Mouse (Mus musculus) T-helper 1 cell (primary cell): ENCODE data around the gene Hexim2.

Source experiments
- in situ Hi-C: fragments of 300-600 bp; cut with MboI, MseI; formaldehyde crosslinking; loops from one replicate; pipeline ENCODE4 v1.15.1; 2025; ENCODE audit warnings: high pct_unique_total_duplicates

Gene Hexim2

DNA sequence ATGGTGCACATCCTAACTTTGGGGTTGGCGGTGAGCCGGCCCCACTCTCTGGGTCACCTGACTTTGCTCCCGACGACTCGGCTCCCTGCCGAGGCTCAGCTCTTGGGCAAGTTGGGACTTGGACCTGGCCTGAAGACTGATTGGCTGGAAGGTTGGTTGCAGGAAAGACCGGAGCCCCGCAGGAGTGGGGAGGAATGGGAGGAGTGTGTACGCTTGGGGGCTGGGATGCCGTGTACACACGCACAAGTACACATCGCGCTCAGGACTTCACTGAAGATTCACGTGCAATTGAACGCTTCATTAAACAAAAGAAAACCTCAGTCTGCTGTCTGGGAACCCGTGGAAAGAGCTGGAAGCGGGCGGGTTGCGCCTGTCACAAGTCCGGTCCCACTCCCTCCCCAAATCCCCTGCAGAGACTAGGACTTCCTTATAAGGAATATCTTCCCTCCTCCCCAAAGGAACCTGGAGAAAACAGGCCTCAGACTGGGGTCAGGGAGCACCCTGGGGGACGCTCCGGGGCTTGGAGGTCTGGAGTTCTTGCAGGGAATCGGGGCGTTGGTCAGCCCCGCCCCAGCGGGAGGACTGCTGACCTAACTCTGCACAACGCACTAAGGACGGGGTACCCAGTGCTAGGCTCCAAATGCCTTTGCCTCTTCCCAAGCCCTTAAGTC, 20.2 kb upstream of the Hexim2 start:
- in situ Hi-C loops, result no loop called here

GRCm38 (mm10) chr11:103112552-103112912, 19.7 kb upstream of the Hexim2 start:
- in situ Hi-C loops, result no loop called here

- in situ Hi-C loops, result no loop called here
Measured at GRCm38 (mm10) chr11:103113005-103113404, 19.2 kb upstream of the Hexim2 start.

GRCm38 (mm10) chr11:103113771-103114170, 18.5 kb upstream of the Hexim2 start:
- in situ Hi-C loops, result no loop called here

DNA sequence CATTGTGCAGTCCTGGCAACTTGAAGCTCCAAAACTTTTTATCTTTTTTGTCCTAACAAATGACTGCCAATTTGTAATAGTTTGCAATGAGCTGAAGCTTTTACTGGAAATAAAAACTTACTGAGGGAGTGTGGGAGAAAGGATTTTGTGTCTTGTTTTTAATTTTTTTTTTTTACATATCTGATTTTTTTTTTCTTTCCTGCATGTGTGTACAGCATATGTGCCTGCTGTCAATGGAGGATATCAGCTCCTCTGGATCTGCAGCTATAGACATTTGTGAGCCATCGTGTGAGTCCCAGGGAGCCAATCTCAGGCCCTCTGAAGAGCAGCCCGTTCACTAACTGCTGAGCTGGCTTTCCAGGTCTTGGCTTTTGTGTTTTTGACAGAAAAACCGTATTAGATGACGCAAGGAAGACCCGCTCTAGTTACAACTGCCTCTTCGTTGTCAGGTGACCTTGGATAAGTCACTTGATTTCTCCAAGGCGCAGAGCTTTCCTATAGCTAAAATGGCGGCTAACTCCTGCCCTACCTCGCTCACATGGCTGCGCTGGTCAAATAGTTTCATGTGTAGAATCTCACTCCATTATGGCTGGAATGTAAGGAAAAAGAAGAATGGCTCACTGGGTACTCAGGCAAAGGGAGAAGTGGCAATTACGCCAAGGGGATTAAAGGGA, 17.8 kb upstream of the Hexim2 start:
- in situ Hi-C loops, result no loop called here

DNA sequence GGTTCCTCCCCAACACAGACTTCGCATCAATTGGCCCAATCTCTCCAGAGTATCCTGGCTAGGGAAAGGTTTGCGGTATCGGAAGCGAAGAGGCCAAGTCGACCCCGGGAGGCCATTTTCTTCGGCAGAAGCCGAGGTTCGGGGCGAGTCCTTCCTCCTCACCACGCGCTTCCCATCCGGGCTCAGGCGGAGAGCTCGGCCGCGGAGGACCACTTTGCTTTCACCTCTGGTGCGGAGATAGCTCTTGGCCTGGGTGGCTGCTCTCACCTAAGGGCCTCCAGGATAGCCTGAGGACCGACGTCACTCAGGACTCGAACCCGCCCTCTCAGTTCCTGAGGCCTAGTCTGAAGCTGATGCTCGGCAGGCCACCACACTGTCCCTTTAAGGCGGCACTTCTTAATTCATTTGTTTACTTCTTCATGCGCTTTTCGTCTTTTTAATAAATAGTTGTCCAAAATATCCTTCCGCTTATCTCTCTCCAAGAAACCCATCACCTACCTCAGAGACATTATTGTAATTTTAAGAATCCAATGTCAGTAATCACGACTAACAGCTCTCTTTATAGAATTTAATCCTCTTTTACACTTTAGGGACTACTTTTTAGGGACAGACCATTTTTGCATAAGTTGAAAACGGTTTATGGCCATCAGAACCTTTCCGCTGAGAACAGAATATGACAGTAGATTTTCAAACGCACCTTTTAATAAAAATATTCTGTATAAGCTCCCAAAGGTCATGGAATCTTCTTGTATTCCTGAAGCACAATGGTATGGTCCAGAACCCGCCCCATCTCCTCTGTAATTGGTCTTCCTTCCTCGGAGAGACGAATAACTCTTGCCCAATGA, 16.8 kb upstream of the Hexim2 start:
- in situ Hi-C loops, result no loop called here

GRCm38 (mm10) chr11:103116008-103116818, 16.0 kb upstream of the Hexim2 start, which contains the start of gene Hexim1:
TSS of gene Hexim1 (plus strand) at chr11:103116231.
- in situ Hi-C loops, result no loop called here

- in situ Hi-C loops, result no loop called here
Measured at GRCm38 (mm10) chr11:103116959-103117590, 15.2 kb upstream of the Hexim2 start.

DNA sequence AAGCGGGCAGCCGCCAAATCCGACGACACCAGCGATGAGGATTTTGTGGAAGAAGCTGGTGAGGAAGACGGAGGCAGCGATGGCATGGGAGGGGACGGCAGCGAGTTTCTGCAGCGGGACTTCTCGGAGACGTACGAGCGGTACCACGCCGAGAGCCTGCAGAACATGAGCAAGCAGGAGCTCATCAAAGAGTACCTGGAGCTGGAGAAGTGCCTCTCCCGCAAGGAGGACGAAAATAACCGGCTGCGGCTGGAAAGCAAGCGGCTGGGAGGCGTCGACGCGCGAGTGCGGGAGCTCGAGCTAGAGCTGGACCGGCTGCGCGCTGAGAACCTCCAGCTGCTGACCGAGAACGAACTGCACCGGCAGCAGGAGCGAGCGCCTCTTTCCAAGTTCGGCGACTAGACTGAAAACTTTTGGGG, 14.6 kb upstream of the Hexim2 start:
- in situ Hi-C loops, result no loop called here

GRCm38 (mm10) chr11:103118866-103119265, 13.4 kb upstream of the Hexim2 start:
- in situ Hi-C loops, result no loop called here

- in situ Hi-C loops, result no loop called here
Measured at GRCm38 (mm10) chr11:103119609-103120008, 12.6 kb upstream of the Hexim2 start.

GRCm38 (mm10) chr11:103120315-103120714, 11.9 kb upstream of the Hexim2 start:
- in situ Hi-C loops, result no loop called here

GRCm38 (mm10) chr11:103132576-103133455, 587 bp downstream of the Hexim2 start:
- in situ Hi-C loops, result loop anchor here (10.0 kb wide), 1 partner anchor 1468 kb away; the partner anchor contains the start of gene Arl4d

GRCm38 (mm10) chr11:103133456-103134185, 1.4 kb downstream of the Hexim2 start:
- in situ Hi-C loops, result loop anchor here (10.0 kb wide), 1 partner anchor 1469 kb away; the partner anchor contains the start of gene Arl4d

DNA sequence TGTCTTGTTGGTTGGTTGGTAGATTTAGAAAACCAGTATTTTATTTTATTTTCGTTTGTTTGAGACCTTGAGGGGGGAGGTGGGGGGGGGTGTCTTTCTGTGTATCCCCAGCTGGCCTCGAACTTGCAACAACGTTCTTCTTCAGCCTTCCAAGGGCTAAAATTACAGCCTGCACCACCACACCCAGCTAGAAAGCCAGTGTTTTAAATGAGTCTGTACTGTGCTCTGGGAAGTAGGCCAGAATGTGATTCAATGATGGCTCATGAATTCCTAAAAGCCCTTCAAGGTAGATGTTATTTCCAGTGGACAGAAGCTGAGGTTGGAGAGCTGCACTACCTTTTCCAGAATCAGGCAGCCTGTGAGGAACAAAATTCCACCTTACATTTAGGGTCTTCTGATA, 2.0 kb downstream of the Hexim2 start:
- in situ Hi-C loops, result loop anchor here (10.0 kb wide), 1 partner anchor 1469 kb away; the partner anchor contains the start of gene Arl4d

- in situ Hi-C loops, result loop anchor here (10.0 kb wide), 1 partner anchor 1471 kb away; the partner anchor contains the start of gene Arl4d
Measured at GRCm38 (mm10) chr11:103136039-103136577, 3.9 kb downstream of the Hexim2 start.

GRCm38 (mm10) chr11:103139951-103140762, 7.9 kb downstream of the Hexim2 start:
- in situ Hi-C loops, result loop anchor here (10.0 kb wide), 1 partner anchor 1475 kb away; the partner anchor contains the start of gene Arl4d

DNA sequence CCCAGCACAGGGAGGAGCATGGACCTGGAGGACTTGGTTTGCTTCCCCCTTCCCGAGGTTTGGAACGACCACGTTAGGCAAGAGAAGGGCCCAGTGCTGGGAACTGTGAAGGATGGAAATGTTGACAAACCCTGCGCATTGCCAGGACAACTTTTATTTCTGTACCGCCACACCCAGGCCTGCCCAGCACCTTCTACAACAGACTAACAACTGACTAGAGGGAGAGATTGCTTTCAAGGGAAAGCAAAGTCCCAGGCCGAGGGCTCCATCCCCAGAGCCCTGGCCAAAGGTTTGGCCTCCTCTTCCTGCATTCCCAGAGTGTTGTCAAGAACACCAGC, 8.5 kb downstream of the Hexim2 start:
- in situ Hi-C loops, result no loop called here
